Mouse (Mus musculus) T-helper 2 cell (primary cell): Measurements from ENCODE around the gene Nxpe3.
"Not testable (repeated sequence)": the region's sequence is repeated elsewhere in the genome, so short reads cannot be mapped to it uniquely, and the experiment has no call there.

Source experiments
- in situ Hi-C: fragments of 300-600 bp; cut with MboI, MseI; formaldehyde crosslinking; loops from one replicate; pipeline ENCODE4 v1.15.1; 2025; ENCODE audit warnings: high pct_unique_total_duplicates

Nxpe3 gene

GRCm38 (mm10) chr16:55838510-55839474, 56.3 kb downstream of the Nxpe3 start, which contains the start of gene Nfkbiz:
Gene Nfkbiz, minus strand, starts transcription at chr16:55838899.
- in situ Hi-C loops: no loop called here

DNA sequence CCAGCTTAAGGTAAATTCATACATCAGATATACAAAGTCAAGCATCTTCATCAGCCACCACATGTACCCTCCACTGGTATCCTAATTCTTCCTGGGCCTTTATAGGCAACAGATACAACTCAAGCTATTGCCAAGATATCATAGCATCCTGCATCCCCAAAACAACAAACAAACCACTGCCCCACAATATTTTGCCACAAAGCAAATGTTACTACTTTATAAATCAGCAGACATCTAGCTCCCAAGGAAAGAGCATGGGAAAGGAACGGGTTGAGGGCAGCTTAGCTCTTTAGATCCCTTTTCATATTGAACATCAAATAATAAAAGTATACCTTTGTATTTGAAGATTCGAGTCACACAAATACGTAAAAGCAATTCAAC, 57.0 kb downstream of the Nxpe3 start:
- in situ Hi-C loops: no loop called here

- in situ Hi-C loops: not testable (repeated sequence)
These were observed 57.4 kb downstream of the Nxpe3 start for GRCm38 (mm10) chr16:55837653-55838052.

GRCm38 (mm10) chr16:55837168-55837567, 57.9 kb downstream of the Nxpe3 start:
- in situ Hi-C loops: no loop called here

GRCm38 (mm10) chr16:55835798-55836197, 59.3 kb downstream of the Nxpe3 start:
- in situ Hi-C loops: no loop called here

GRCm38 (mm10) chr16:55832617-55833016, 62.5 kb downstream of the Nxpe3 start:
- in situ Hi-C loops: no loop called here

GRCm38 (mm10) chr16:55832040-55832439, 63.0 kb downstream of the Nxpe3 start:
- in situ Hi-C loops: no loop called here

- in situ Hi-C loops: no loop called here
These were observed 63.6 kb downstream of the Nxpe3 start for GRCm38 (mm10) chr16:55831451-55831850.

- in situ Hi-C loops: loop anchor here (5.0 kb wide), 1 partner anchor 84 kb away; no protein-coding TSS in a partner anchor
These were observed 71.5 kb downstream of the Nxpe3 start for GRCm38 (mm10) chr16:55823398-55824155.

DNA sequence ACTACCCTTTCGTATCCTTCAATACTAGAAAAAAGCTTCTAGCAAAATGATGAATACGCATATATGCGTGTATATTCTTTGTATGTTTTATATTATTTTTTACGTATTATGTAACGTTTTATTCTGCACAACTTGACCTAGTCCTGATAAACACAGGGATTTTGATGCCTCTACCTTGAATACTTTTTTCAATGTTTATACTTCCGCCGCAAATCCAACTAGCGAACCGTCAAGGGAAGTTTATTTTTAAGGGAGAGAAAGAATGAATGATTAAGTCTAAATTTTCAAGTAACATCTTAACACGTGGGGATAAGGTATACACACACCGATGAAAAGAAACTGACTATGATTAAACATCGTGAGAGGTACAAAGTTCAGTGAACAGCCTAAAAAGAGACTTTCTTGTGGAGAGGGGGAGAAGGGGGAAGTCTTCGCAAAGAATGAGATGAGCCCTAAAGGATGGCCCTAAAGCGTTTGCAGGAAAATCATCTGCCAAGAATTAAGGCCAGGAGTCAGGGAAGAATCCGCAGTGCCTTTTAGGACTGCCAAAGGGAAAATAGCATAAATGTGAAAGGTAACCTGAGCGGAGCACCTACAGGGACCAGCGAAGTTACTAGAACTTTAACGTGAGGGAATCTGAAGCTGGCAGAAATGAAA, 72.2 kb downstream of the Nxpe3 start:
- in situ Hi-C loops: loop anchor here (5.0 kb wide), 1 partner anchor 84 kb away; no protein-coding TSS in a partner anchor

DNA sequence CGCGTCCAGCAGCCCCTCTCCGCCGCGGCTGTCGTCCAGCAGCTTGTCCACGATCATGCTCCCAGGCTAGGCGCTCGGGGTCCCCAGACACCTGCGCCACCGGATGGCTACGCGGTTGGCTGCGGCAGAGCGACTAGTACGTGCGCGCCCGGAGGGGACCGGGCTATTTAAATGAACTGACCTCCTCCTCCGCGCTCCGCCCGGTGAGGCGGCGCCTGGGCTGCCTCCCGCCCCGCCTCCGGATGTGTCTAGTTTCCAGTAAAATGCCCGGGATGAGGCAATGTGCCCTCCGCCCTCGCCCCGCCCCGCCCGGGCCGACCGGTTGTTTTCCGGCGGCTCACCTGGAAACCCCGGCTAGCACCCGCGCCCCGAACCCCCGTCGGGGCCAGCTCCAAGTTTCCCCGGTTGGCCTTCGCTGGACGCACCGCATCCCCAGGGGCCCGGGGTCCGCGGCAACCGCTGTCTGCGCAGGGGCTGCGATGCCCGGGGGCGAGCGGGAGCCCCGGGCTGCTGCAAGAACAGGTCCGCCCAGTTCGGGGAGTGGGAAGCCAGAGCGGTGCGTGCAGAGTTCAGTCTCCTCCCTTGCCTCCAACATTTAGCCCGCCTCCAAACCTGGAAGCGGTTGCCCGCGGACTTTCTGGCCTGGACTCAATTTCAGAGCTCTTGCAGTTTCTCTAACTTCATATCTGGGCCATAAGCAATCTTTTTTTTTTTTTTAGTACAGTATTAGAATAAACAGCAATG, 72.9 kb downstream of the Nxpe3 start:
- in situ Hi-C loops: loop anchor here (5.0 kb wide), 1 partner anchor 85 kb away; no protein-coding TSS in a partner anchor

GRCm38 (mm10) chr16:55821571-55821981, 73.5 kb downstream of the Nxpe3 start:
- in situ Hi-C loops: loop anchor here (5.0 kb wide), 1 partner anchor 86 kb away; no protein-coding TSS in a partner anchor

DNA sequence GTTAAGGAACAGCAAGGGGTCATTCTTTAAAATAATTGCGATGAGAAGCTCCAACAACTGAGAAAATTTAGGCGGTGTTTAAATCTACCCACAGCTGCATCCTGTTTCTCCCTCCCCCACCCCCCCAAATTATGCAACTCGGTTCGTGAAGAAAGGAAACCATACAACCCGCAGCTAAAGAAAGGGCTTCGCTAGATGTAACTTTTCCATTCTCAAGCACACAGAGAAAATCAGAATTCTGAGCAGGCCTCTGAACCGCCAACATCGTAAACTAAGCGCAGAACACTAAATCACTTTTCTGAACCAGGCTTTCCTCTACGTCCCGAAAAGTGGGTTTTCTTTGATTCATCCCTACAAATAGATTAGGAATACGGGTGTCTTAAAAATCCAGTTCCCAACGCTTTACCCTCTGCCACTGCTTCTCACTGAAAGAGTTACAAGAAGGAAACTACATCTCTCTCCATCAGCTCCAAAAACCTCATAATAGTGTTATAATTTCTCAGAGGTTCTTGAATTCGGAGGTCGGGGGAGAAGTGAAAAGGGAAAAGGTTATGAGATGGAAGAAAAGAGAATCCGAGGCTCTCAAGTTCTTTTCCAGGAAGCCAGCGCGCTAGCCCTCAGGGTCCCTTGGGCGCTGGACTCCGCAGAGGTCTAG, 74.0 kb downstream of the Nxpe3 start:
- in situ Hi-C loops: loop anchor here (5.0 kb wide), 1 partner anchor 86 kb away; no protein-coding TSS in a partner anchor

DNA sequence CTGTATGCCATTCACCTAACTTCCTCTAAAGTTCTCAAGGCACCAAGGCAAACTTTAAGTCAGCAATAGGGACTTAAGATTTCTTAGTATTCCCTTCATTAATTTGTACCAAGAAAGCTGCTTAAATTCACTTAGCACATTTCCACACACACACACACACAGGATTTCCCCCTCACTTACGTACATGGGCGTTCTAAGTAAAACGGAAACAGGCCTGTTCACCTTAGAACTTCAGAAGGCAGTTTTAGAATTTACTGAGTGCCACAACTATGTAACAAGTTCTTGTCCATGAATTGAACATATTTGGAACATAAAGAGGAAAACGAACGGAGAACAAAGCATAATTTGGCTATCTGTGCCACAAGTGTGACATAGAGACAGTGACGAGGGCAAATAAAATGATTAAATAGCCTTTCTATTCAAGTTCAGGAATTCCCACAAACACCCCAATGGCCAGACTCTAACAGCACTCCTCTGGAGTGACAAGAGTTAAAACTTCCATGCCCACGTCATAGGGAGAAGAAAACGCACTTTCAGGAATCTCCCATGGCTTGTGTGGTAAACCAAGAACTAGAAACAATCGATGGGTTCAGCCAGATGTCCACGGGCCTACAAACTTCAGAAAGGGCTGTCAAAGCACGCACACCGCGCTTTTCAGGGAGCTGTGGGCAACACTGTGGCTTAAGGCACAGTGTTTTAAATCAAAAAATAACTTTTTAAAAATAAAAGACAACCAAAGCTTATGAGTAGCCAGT, 74.7 kb downstream of the Nxpe3 start:
- in situ Hi-C loops: loop anchor here (5.0 kb wide), 1 partner anchor 87 kb away; no protein-coding TSS in a partner anchor

DNA sequence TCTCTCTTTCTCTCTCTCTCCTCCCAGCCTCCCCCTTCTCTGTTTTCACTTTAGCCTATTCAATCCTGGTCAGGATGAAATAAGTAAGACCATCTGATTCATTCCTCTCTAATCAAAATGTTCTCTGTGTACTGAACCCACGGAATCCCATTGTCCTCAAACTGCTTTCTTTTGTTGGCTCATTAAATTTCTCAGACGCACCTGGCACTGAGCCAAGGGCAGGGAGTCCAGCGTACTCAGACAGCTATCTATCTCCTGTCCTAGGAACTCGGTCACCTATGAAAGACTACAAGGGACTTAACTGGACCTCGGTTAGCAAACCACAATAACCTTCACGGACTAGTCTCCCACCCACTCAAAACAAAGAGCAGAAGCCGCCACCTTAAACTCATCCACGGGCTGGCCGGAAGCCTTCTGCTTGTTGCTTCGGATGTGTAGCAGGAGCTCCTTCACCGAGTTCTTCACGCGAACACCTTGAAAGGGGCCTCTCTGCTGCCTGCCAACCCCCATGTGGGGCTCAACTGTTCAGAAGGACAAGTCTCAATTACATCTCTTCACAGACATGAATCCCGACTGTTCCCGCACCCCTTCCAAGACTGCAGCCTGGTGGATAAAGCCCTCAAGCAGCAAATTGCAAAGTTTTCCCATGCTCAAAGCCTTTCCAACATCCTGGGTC, 75.8 kb downstream of the Nxpe3 start:
- in situ Hi-C loops: no loop called here

DNA sequence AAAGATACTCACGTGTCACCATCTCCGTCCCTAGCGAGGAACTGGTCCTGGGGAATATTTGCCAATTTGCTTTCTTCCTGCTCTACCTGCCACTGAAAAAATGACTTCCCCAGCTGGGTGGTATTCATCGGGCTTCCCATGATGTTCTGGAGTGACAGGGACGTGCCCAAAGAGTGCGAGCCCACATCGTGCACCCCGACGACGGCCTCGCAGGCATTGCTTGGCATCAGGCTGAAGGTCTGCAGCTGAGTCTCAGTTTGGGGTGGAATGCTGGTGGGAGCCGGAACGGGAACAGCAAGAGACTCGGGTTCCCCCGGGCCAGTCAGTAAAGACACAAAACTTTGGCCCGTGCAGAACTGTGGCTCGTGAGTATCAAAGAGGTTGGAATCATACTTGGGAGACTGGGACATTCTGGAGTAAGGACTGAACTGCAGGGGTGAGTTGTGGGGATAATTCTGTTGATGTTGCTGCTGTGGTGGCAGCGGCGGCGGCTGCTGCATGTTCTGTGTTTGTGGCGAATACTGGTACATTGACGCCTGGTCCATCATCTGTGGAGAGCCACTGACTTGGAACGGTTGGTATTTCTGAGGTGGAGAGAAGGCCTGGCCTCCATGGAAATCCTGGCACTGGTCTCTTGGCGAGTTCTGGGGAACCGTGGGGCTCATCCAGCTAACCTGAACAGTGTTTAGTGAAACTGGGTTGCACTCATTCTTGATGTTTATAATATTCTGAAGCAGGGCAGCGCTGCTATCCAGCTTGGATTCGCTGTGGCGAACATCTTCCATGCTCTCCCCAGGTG, 77.2 kb downstream of the Nxpe3 start:
- in situ Hi-C loops: no loop called here

- in situ Hi-C loops: no loop called here
These were observed 78.7 kb downstream of the Nxpe3 start for GRCm38 (mm10) chr16:55816202-55816941.
